Mouse (Mus musculus) layer of hippocampus, postnatal 14 days (tissue): ENCODE data around the gene Rif1. TPM values are rescaled to one million over a fixed set of nuclear protein-coding genes. Genes with fewer than 3 reads are reported as not detected.
"Not testable (repeated sequence)": the region's sequence is repeated elsewhere in the genome, so short reads cannot be mapped to it uniquely, and the experiment has no call there.

Experiments used
- DNase-seq, 2 experiments: peaks; one replicate each; pipeline ENCODE4 v3.0.0; 2021 to 2022; ENCODE audit warnings: low spot score in 2 of 2, mixed read lengths in 1 of 2
- total RNA-seq, 2 experiments: library from RNA; stranded (reverse); gene quantifications; 2 replicates each; pipeline ENCODE4 v1.2.3; 2021

Gene Rif1
- total RNA-seq, 2 experiments from 2014 or later, result 20.8 to 24.3 TPM

GRCm38 (mm10) chr2:52071241-52071991, 1.2 kb upstream of the Rif1 start:
- no peak for DNase-seq

GRCm38 (mm10) chr2:52072065-52072490, 554 bp upstream of the Rif1 start:
- no peak for DNase-seq

DNA sequence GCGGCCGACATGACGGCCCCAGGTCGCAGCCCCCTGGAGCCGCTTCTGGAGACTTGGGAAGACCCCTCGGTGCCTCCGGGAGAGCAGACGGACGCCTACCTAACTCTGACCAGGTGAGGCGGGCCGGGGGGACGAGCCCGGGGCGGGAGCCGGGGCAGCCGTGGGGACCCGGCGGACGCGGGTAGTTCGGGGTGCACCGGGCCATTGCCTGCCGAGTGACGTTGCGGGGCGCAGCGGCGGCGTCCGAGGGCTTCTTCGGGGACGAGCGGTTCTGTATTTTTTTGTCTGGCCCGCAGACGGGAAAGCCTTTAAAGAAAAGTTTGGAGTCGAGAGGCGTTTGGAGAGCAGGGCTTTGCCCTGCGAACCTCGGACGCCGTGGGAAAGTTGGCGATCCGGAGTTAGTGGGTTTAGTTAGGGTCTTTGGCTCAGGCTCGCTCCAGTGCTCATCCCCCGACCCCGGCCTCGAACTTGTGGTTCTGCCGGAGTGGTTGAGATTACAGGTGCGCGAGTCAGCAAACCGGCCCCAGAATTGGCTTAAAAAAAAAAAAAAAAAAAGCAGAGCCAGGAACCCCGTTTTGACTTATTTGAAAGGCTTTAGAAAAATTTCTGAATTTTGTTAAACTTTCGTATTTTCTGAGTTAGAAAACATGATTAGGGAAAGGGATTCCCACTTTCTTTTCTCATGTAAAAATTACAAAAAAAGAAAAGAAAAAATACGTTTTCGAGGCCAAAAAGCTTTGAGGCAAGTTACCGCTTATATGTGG, 691 bp downstream of the Rif1 start:
- DNase-seq, result peak in 1 of 2 experiments; percentile 16

- no peak for DNase-seq
These were observed 6.0 kb downstream of the Rif1 start for GRCm38 (mm10) chr2:52078666-52079065.

GRCm38 (mm10) chr2:52084013-52084412, 11.4 kb downstream of the Rif1 start:
- DNase-seq, result no peak

DNA sequence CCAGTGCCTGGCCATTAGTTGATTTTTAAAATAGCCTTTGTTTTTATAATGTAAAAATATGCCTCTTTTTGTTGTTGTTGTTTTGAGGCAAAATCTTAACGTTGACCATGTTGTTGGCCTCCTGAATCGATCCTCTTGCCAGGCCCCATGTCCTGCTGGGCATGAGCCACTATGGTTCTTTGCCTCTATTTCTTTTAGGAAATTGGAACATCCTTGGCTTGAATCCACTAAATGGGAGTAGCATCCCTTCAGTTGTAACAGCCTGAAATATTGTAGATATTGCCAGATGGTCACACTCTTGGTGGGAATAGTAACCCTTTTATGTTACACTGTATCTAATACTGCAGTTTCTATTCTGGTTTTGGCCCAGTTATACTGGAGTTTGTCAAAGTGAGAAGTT, 11.9 kb downstream of the Rif1 start:
- DNase-seq, result no peak

GRCm38 (mm10) chr2:52114086-52114485, 41.5 kb downstream of the Rif1 start:
- DNase-seq, result no peak

DNA sequence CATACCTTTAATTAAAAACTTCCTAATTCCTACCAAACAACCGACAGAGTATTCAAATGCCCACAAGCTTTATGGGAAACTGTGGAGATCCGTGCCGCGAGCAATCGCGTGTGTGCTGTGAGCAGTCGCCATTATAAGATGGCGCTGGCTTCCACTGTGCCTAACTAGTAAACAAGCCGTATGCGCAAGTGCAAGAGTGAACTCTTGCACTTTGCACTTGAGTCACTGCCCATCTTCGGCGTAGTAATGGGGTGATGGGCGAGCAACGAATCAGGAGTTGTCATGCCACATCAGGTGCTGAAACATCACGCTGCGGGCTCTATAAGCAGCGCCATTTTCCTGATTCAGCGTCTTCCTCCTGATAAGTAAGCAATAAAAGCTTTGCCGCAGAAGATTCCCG, 58.7 kb downstream of the Rif1 start:
- not testable (repeated sequence) for DNase-seq

- DNase-seq, result peak in 1 of 2 experiments; percentile 3
These were observed 60.7 kb downstream of the Rif1 start for GRCm38 (mm10) chr2:52133351-52133750.

DNA sequence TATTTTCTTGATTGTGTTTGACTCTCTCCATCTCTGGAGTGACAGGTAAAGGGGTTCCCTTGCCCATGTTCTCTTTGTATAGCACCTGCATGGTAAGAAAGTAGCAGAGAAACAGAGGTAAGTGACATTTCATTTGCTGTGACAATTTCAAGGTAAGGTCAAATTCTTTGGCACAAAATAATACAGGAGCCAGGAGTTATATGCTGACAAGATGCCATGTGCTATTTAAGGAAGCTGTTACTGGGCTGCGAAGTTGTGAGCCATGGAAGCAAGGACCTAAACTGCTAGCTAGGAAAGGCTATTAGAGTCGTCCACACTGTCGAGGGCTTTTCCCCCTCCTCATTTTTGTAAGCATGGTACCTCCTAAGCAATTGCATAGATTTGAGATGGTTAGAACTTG, 80.4 kb downstream of the Rif1 start:
- no peak for DNase-seq

GRCm38 (mm10) chr2:52169243-52170005, 96.8 kb downstream of the Rif1 start:
- no peak for DNase-seq

Other genes starting within 250 kb of the Rif1 start
- 10 to 100 TPM; 21.7 to 21.8 TPM for gene Rbm43, start 137.7 kb upstream of the Rif1 start, total RNA-seq
- 1 to 10 TPM; 2.2 to 2.3 TPM for gene Nmi, start 99.3 kb upstream of the Rif1 start, total RNA-seq
- 1 to 10 TPM in 1 of 2 experiments, under 1 TPM in 1; 0.99 to 1.2 TPM for gene Tnfaip6, start 34.8 kb upstream of the Rif1 start, total RNA-seq